Mouse (Mus musculus) cerebellum, postnatal 25 days (tissue): ENCODE data around the gene March5.
"Not testable (repeated sequence)": the region's sequence is repeated elsewhere in the genome, so short reads cannot be mapped to it uniquely, and the experiment has no call there.

Source experiments
- DNase-seq, 2 experiments: peaks; one replicate each; pipeline ENCODE4 v3.0.0; 2021; ENCODE audit warnings: mixed read lengths in 2 of 2

Gene March5

DNA sequence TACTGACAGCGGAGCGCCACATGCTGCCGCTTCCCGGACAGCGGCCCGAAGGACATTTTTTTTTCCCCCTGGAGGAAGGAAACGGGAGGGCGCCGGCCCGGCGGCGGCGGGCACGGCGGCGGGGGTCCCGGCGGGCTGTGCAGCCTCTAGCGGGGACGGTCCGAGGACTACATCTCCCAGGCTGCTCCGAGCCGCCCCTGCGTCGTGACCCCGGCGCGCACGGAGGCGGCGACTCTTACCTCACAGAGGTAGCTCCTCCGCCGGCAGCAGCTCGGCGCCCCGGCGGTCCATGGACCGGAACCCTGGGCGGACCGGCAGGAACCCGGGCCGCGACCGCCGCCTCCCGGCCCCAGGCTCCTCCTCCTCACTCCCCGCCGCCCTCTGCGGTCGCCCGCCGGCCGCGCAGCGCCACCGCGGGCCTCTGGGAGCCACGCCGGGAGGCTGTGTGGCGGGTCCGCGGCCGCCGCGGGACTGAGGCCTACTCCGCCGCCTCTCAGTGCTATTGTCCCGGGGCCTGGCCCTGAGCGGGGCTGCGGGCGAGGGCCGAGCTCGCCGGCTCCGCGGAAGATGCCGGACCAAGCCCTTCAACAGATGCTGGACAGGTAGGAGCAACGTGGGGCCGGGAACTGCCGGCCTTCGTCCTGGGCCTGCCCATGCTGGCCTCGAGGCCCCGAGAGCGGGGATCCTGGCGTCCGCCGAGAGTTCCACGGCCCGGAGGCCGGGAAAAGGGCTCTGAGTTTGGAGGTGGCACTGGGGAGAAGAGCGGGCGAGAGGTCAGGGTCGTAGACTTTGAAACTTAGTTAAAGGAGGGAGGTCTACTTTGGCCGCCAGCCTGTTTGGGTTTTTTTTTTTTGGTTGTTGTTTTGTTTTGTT is at the start of gene March5:
Gene March5 (plus strand): TSS at position 241 of the 873 bp plus-strand sequence.
- DNase-seq: peak; percentile 92 to 94

- peak in 1 of 2 experiments; percentile 36 for DNase-seq
Measured at GRCm38 (mm10) chr19:37172096-37172495, 35.2 kb upstream of the March5 start.

GRCm38 (mm10) chr19:37172566-37173130 is 34.7 kb upstream of the March5 start:
- peak; percentile 50 to 59 for DNase-seq

- DNase-seq: peak; percentile 25 to 45
Measured at GRCm38 (mm10) chr19:37173331-37174115, 33.8 kb upstream of the March5 start.

GRCm38 (mm10) chr19:37174116-37174715 is 33.1 kb upstream of the March5 start:
- peak; percentile 85 to 87 for DNase-seq

DNA sequence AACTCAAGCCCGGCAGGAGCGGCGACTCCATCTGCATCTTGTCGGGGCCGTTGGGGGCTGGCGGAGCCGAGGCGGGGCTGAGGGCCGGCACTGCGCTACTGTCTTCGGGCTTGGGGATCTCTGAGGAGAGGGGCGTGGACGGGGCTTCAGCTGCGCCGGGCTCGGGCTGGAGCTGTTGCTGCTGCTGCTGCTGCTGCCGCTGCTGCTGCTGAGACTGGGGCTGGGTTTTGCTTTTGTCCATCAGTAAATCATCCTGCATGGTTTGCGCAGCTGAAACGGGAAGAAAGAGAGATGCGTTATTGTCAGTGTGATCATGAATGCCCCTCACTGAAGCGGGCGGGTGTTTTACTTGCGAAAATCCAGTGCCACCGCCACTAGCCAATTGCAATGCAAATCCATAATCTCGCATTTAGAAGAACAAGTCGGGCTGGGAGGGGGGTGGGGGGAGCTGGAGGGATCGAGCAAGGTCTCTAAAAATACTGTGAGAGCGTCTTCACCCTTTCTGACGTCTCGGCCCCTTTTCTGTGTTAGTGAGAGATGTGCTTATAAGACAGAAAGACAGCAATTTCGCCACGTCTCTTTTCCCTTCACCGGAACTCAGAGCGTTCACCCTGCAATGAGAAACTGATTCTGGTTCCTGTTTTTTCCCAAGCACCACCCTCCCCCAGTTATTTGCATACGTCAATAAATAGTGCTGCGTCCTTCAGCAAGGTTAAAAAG is 32.5 kb upstream of the March5 start:
- DNase-seq: peak; percentile 68 to 76

GRCm38 (mm10) chr19:37175436-37175805 is 31.9 kb upstream of the March5 start:
- no peak for DNase-seq

DNA sequence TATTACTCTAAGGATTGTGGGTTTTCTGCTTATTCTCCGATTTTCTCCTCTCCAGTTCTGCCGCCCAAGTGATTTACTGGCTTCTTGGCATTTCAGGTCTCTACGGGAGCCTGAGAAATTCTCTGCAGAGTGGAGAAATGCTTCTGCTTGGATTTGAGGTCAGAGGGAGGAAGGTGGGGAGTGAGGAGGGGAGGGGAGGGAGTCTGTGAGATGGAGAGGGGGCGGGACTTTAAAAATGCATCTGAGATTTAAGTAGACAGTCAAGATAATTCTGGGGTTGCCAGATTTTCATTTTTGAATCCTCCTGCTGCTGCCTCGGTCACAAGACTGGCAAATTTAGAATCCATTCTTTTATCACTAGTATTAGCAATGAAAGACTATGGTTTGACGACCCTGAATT is 31.4 kb upstream of the March5 start:
- DNase-seq: peak; percentile 47 to 74

- peak in 1 of 2 experiments; percentile 13 for DNase-seq
Measured at GRCm38 (mm10) chr19:37176879-37177462, 30.4 kb upstream of the March5 start.

- DNase-seq: peak; percentile 65 to 78
Measured at GRCm38 (mm10) chr19:37177819-37178708, 29.3 kb upstream of the March5 start.

DNA sequence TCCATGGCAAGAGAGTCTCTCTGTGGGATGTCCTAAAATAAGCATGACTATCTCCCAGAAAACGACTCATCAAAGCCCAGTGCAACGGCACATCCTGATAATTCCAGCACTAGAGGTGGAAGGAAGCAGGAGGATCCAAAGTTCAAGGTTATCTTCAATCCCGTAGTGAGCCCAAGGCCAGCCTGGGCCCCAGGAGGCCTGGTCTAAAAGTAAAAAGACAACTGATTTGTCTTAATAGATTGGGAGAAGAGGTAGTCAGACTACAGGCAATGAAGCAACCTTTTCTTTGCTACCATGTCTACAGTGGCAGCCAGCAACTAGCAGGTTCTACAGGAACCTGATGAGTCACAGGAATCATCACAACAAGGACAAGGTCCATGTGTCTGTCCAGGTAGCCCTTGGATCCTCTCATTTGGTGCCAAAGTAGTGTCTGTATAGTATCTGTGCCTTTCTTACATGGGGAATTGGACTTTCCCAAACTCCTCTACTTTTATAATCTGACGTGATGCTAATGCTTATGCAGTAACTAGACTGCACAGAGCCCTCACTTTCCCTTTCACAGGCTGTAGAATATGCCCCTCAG is 18.9 kb upstream of the March5 start:
- no peak for DNase-seq

DNA sequence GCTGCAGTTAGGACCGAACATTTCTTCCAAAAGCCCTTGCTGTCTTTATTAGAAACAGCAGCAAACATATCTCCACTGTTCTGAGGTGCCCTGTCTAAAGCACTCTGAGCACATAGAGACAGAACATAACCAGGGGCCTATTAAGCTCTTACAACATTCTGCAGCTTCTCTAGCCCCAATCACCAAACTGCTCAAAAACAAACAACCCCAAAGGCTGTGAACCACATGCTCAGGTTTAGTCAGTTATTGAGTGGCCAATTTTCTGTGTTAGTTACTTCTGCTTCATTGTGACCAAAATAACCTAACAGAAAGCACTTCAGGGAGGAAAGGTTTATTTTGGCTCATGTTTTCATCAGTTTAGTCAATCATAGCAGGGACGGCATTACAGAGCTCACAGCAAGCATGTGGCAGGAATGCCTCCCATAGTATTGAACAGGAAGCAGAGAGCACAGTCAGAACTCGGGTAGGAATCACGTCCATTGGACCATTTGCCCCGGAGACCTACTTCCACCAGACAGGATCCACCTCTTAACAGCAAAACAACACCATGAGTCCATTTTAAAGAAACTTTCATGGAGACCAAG is 14.8 kb upstream of the March5 start:
- DNase-seq: no peak

GRCm38 (mm10) chr19:37198165-37198880 is 9.0 kb upstream of the March5 start:
- DNase-seq: no peak

DNA sequence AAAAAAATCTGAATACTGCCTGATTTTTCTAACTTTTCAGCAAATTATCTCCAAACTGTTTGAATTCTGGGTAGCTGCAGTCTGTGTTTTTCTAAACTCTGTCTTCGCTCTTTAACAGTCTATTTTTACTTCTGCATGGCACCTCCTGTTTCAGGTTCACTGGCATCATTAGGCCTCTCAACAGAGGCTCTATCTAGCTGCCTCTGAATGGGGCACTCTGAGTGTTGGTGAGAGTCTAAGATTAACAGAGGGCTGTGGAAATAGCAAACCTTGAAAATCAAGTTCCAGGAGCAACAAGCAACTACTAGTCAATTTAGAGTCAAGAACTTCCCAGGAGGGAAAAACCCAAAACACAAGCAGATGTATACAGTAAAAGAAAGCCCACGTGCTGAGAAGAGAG is 7.5 kb upstream of the March5 start:
- no peak for DNase-seq

- no peak for DNase-seq
Measured at GRCm38 (mm10) chr19:37203371-37203770, 4.0 kb upstream of the March5 start.

- not testable (repeated sequence) for DNase-seq
Measured at GRCm38 (mm10) chr19:37205155-37205554, 2.2 kb upstream of the March5 start.

GRCm38 (mm10) chr19:37206641-37207302 is 571 bp upstream of the March5 start:
- peak; percentile 69 to 74 for DNase-seq

DNA sequence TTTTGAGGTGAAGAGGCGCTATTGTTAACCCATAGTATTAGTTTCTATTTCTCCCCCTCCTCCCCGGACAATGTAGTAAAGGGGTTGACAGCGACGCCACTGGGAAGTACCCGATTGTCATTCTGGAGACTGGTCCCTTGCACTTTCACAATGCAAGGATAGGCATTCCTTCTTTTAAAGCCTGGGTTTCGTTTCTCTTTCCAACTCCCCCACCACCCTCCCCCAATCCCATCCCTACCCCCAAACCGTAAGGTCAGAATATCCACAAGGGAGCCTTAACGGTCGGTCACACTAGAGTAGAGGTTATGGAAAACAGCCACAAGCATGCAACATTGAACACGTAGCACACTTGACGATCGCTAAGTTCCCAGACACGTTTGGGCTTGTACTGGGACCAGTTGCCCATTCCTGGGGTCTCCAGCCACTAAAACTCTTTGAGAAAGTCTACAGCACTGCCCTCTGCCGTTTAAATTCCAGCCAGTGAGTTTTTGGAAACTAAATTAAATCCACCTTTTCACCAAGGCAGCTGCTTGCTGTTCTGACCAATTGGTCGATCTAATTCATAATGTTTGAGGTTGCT is 923 bp downstream of the March5 start, which contains the start of gene Cpeb3:
Gene Cpeb3 (minus strand): TSS at position 426 of the 580 bp plus-strand sequence.
- peak in 1 of 2 experiments; percentile 33 for DNase-seq
